Mouse (Mus musculus): ENCODE results near the gene Teddm1a.

- TF ChIP-seq MAFK (IDR thresholded peaks at IDR 0.05; ENCODE audit: insufficient read depth, low read depth, low read length) (no peak), CHD2 (IDR thresholded peaks at IDR 0.05; ENCODE audit: low read depth, low read length) (no peak), ZC3H11A (IDR thresholded peaks at IDR 0.05; ENCODE audit: borderline replicate concordance, low read depth, low read length) (no peak)
Observed at GRCm38 (mm10) chr1:153937025-153937424, 45.5 kb downstream of the Teddm1a start.

Data from ES-E14 (cell line).